ENCODE assay signal across 12 mouse cellular contexts in genomic region chr2:126551896-126552295, GRCm38 (mm10). TPM values are rescaled to one million over a fixed set of nuclear protein-coding genes. Genes with fewer than 3 reads are reported as not detected.
A peak's percentile ranks its signal among the peaks of the same experiment; 100 is the strongest.
DNase-seq lines count a peak whose midpoint lies in the region; ATAC-seq and TF ChIP-seq lines count a peak whose summit lies in the region.
"Had no signal": no experiment of that assay in that cellular context is flagged by ENCODE, and none has a peak within 500 bp of the region (broad histone marks: within the 10 kb centered on the region; RNA-seq: fewer than 3 reads in every experiment).

No protein-coding gene starts in this region.

- H3K9ac ChIP-seq in intestine, embryonic 15.5 days, result no peak overlapping the region
- no peak overlapping the region for H3K9ac ChIP-seq in intestine, postnatal 0 days (ENCODE audit: low read depth, low read length)
- H3K9ac ChIP-seq in embryonic facial prominence, embryonic 13.5 days, result no peak overlapping the region
- no peak overlapping the region for H3K9ac ChIP-seq in midbrain, embryonic 13.5 days (replicated peaks)

- peaks cover 12% of the 10 kb centered on the region for H3K4me1 ChIP-seq in intestine, embryonic 15.5 days (replicated peaks)
- no peaks in the 10 kb centered on the region for H3K4me1 ChIP-seq in intestine, postnatal 0 days (replicated peaks; ENCODE audit: control insufficient read depth, insufficient read depth, low read length)
- peaks cover 14% of the 10 kb centered on the region for H3K4me1 ChIP-seq in embryonic facial prominence, embryonic 13.5 days
- peaks cover 21% of the 10 kb centered on the region for H3K4me1 ChIP-seq in midbrain, embryonic 13.5 days (replicated peaks)

- peaks cover 26% of the 10 kb centered on the region for H3K27me3 ChIP-seq in intestine, embryonic 15.5 days (replicated peaks)
- H3K27me3 ChIP-seq in intestine, postnatal 0 days (replicated peaks; ENCODE audit: control insufficient read depth, insufficient read depth, low read length), result peaks cover 18% of the 10 kb centered on the region
- H3K27me3 ChIP-seq in embryonic facial prominence, embryonic 13.5 days, result peaks cover 64% of the 10 kb centered on the region
- peaks cover 42% of the 10 kb centered on the region for H3K27me3 ChIP-seq in midbrain, embryonic 13.5 days

- WGBS in intestine, embryonic 15.5 days, result 30% methylated on average over 5 of the region's 5 CpGs
- WGBS in intestine, postnatal 0 days, result 30% methylated on average over 5 of the region's 5 CpGs
- 19% methylated on average over 5 of the region's 5 CpGs for WGBS in embryonic facial prominence, embryonic 13.5 days
- 21% methylated on average over 5 of the region's 5 CpGs for WGBS in midbrain, embryonic 13.5 days

- H3K27ac ChIP-seq in intestine, embryonic 15.5 days, result no peak overlapping the region
- H3K27ac ChIP-seq in intestine, postnatal 0 days (ENCODE audit: low read depth, low read length), result no peak overlapping the region
- H3K27ac ChIP-seq in embryonic facial prominence, embryonic 13.5 days, result no peak overlapping the region
- H3K27ac ChIP-seq in midbrain, embryonic 13.5 days, result no peak overlapping the region

- H3K9me3 ChIP-seq in intestine, embryonic 15.5 days, result no peaks in the 10 kb centered on the region
- no peaks in the 10 kb centered on the region for H3K9me3 ChIP-seq in intestine, postnatal 0 days (ENCODE audit: control insufficient read depth)
- H3K9me3 ChIP-seq in embryonic facial prominence, embryonic 13.5 days, result no peaks in the 10 kb centered on the region
- H3K9me3 ChIP-seq in midbrain, embryonic 13.5 days, result no peaks in the 10 kb centered on the region

- no peak for ATAC-seq in intestine, embryonic 15.5 days
- ATAC-seq in intestine, postnatal 0 days, result no peak
- no peak for ATAC-seq in embryonic facial prominence, embryonic 13.5 days (ENCODE audit: insufficient number of reproducible peaks, insufficient read depth, low FRiP score, low TSS enrichment, low read depth)
- ATAC-seq in hematopoietic stem cell, adult 5-6 weeks (replicated peaks in 1 of 2; ENCODE audit: insufficient read depth in 1 of 2, low FRiP score in 2 of 2, low TSS enrichment in 1 of 2, low read depth in 1 of 2, poor library complexity in 2 of 2, severe bottlenecking in 2 of 2), result peak; percentile 16 to 29; a peak in 3 of 4 replicates
- no peak for ATAC-seq in midbrain, embryonic 13.5 days
- ATAC-seq: activated CD4-positive, CD25-positive, alpha-beta regulatory T cell, adult 4 months had no signal

- H3K4me3 ChIP-seq in intestine, embryonic 15.5 days (replicated peaks), result no peak overlapping the region
- H3K4me3 ChIP-seq in intestine, postnatal 0 days (ENCODE audit: low read depth, low read length), result no peak overlapping the region
- no peak overlapping the region for H3K4me3 ChIP-seq in embryonic facial prominence, embryonic 13.5 days
- peak overlapping the region; percentile 70; the same call in 1 of the 2 replicates for H3K4me3 ChIP-seq in midbrain, embryonic 13.5 days (replicated peaks)

- peak overlapping the region; percentile 98; the same call in 1 of the 2 replicates for H3K4me2 ChIP-seq in intestine, embryonic 15.5 days (replicated peaks)
- H3K4me2 ChIP-seq in intestine, postnatal 0 days (replicated peaks; ENCODE audit: low read depth), result no peak overlapping the region
- peak overlapping the region; percentile 99; the same call in 1 of the 2 replicates for H3K4me2 ChIP-seq in embryonic facial prominence, embryonic 13.5 days
- H3K4me2 ChIP-seq in midbrain, embryonic 13.5 days (replicated peaks), result peak overlapping the region; percentile 97

- DNase-seq in c-Kit-positive CD71-positive TER-119-positive erythroid progenitor cells, embryonic 14.5 days (ENCODE audit: low spot score), result no peak
- DNase-seq in T-cell, adult 2 months (ENCODE audit: low spot score), result no peak
- DNase-seq in urinary bladder, postnatal 4 days (ENCODE audit: low spot score in 2 of 2), result no peak
- DNase-seq: cerebellum, postnatal 25 days; left cerebral cortex, postnatal 4 days; lung, postnatal 14 days had no signal

- no peak for TF ChIP-seq CTCF in intestine, postnatal 0 days (IDR thresholded peaks at IDR 0.05; ENCODE audit: low read depth)

- no peaks in the 10 kb centered on the region for H3K36me3 ChIP-seq in intestine, embryonic 15.5 days
- H3K36me3 ChIP-seq in intestine, postnatal 0 days (ENCODE audit: control insufficient read depth, insufficient read depth), result no peaks in the 10 kb centered on the region
- no peaks in the 10 kb centered on the region for H3K36me3 ChIP-seq in embryonic facial prominence, embryonic 13.5 days
- H3K36me3 ChIP-seq in midbrain, embryonic 13.5 days, result no peaks in the 10 kb centered on the region

RNA-seq across cellular contexts. Expression of gene Slc27a2, which starts 0.3 kb away (rescaled TPM):
- 3.0 and 3.3 TPM in 2 replicates for polyA plus RNA-seq in intestine, embryonic 15.5 days (2015; fragmentation: Nextera tagmentation; extraction: Ambion mirVana)
- polyA plus RNA-seq in intestine, postnatal 0 days (2015; fragmentation: Nextera tagmentation; extraction: Ambion mirVana), result 36.1 and 41.1 TPM in 2 replicates
- 2.9 and 10.8 TPM in 2 replicates for polyA plus RNA-seq in embryonic facial prominence, embryonic 13.5 days (2015; fragmentation: Nextera tagmentation; extraction: Ambion mirVana)
- total RNA-seq in hematopoietic stem cell, adult 5-6 weeks (2017), result 3.4 and 5.8 TPM in 2 replicates
- polyA plus RNA-seq in midbrain, embryonic 13.5 days (2015; fragmentation: Nextera tagmentation; extraction: Ambion mirVana), result 6.0 and 6.5 TPM in 2 replicates
- polyA plus RNA-seq: activated CD4-positive, CD25-positive, alpha-beta regulatory T cell, adult 4 months had no signal

RNA-seq across cellular contexts. Expression of gene Atp8b4, which starts 51.4 kb away (rescaled TPM):
- polyA plus RNA-seq in intestine, embryonic 15.5 days (2015; fragmentation: Nextera tagmentation; extraction: Ambion mirVana), result 0.27 and 0.29 TPM in 2 replicates
- polyA plus RNA-seq in intestine, postnatal 0 days (2015; fragmentation: Nextera tagmentation; extraction: Ambion mirVana), result 0.07 and 0.12 TPM in 2 replicates
- 0.63 and 3.1 TPM in 2 replicates for polyA plus RNA-seq in embryonic facial prominence, embryonic 13.5 days (2015; fragmentation: Nextera tagmentation; extraction: Ambion mirVana)
- 31.5 and 55.8 TPM in 2 replicates for total RNA-seq in hematopoietic stem cell, adult 5-6 weeks (2017)
- polyA plus RNA-seq in midbrain, embryonic 13.5 days (2015; fragmentation: Nextera tagmentation; extraction: Ambion mirVana), result not detected in 2 replicates

Comparison
In these comparisons a context has a peak if more than half of its experiments do, and no peak if none do; other contexts are left out.
1. ATAC-seq: peak in hematopoietic stem cell, adult 5-6 weeks (2 of 2); none in intestine, embryonic 15.5 days (single experiment), intestine, postnatal 0 days (single experiment), embryonic facial prominence, embryonic 13.5 days (single experiment) and midbrain, embryonic 13.5 days (single experiment).